Mouse (Mus musculus) neural tube, embryonic 13.5 days (tissue): Measurements from ENCODE around the gene Mark3. TPM values are rescaled to one million over a fixed set of nuclear protein-coding genes. Genes with fewer than 3 reads are reported as not detected.

ENCODE experiments used
- ATAC-seq: fragments of 200-750 bp; cut with Nextera tagmentation; 2 replicates; pipeline ENCODE4 v1.8.0; 2017; ENCODE audit warnings: low read depth, mild to moderate bottlenecking, moderate TSS enrichment, moderate library complexity
- H3K27ac ChIP-seq: fragments of 300-500 bp; sonication (generic); replicated peaks from 2 replicates; pipeline ENCODE4 v1.5.1; 2015; ENCODE audit warnings: moderate library complexity, mild to moderate bottlenecking, inconsistent platforms
- H3K27me3 ChIP-seq: fragments of 300-500 bp; sonication (generic); 2 replicates; pipeline ENCODE4 v1.6.1; 2015; ENCODE audit warnings: mild to moderate bottlenecking, inconsistent platforms
- H3K36me3 ChIP-seq: fragments of 300-500 bp; sonication (generic); 2 replicates; pipeline ENCODE4 v1.6.1; 2015; ENCODE audit warnings: mild to moderate bottlenecking, inconsistent platforms
- H3K4me1 ChIP-seq: fragments of 300-500 bp; sonication (generic); replicated peaks from 2 replicates; pipeline ENCODE4 v1.6.1; 2015; ENCODE audit warnings: inconsistent platforms
- H3K4me2 ChIP-seq: fragments of 300-500 bp; sonication (generic); 2 replicates; pipeline ENCODE4 v1.6.1; 2015; ENCODE audit warnings: inconsistent platforms, mild to moderate bottlenecking, moderate library complexity
- H3K4me3 ChIP-seq: fragments of 300-500 bp; sonication (generic); 2 replicates; pipeline ENCODE4 v1.5.1; 2015; ENCODE audit warnings: mild to moderate bottlenecking, inconsistent platforms
- H3K9ac ChIP-seq: fragments of 300-500 bp; sonication (generic); 2 replicates; pipeline ENCODE4 v1.6.1; 2015; ENCODE audit warnings: moderate library complexity, mild to moderate bottlenecking, inconsistent platforms
- H3K9me3 ChIP-seq: fragments of 300-500 bp; sonication (generic); 2 replicates; pipeline ENCODE4 v1.6.1; 2016; ENCODE audit warnings: inconsistent platforms
- WGBS: fragments of 180-500 bp; shearing (Covaris S2); methylation state at CpG from one replicate; pipeline ENCODE4 v1.1.7; 2015; 5-methylcytosine and 5-hydroxymethylcytosine counted together
- polyA plus RNA-seq: library from polyadenylated mRNA; unstranded; fragments of >200 nt; fragmentation: Nextera tagmentation; extraction: Ambion mirVana; gene quantifications from 2 replicates; pipeline ENCODE4 v1.2.1, GENCODE M21; 2015

Mark3 gene
- polyA plus RNA-seq, 1 experiment from 2014 or later, result 61.5 TPM

- H3K4me1 ChIP-seq, result no peaks in the 10 kb centered on the region
- no peak overlapping the region for H3K27ac ChIP-seq
- H3K36me3 ChIP-seq, result peaks cover 80% of the 10 kb centered on the region
- 97% methylated on average over 1 of the region's 1 CpGs for WGBS
- no peaks in the 10 kb centered on the region for H3K27me3 ChIP-seq
- H3K9me3 ChIP-seq, result no peaks in the 10 kb centered on the region
- no peak overlapping the region for H3K4me2 ChIP-seq
- H3K4me3 ChIP-seq, result no peak overlapping the region
- H3K9ac ChIP-seq, result no peak overlapping the region
- ATAC-seq, result no peak
These were observed 24.6 kb downstream of the Mark3 start for GRCm38 (mm10) chr12:111598902-111599301.

DNA sequence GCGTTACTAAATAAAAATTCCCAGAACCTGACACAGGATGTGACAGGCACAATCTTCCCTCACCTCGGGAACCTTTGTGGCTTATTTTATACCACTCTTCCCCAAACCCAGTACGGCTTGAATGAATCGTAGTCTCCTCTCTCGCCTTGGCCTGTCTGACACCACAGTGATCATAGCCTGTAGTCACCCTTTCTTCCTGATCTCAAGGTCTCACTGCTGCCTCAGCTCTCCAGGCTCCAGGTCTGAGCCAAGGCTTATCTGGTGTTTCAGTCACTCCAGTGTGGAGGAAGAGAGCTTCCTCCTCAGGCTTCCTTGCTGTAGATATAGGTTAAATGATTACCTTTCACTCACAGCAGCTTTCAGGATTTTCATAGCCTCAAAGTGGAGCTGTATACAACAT lies 25.3 kb downstream of the Mark3 start:
- no peak overlapping the region for H3K4me3 ChIP-seq
- no peaks in the 10 kb centered on the region for H3K9me3 ChIP-seq
- no peak for ATAC-seq
- 93% methylated on average over 5 of the region's 5 CpGs for WGBS
- no peak overlapping the region for H3K9ac ChIP-seq
- peaks cover 76% of the 10 kb centered on the region for H3K36me3 ChIP-seq
- H3K4me2 ChIP-seq, result no peak overlapping the region
- H3K4me1 ChIP-seq, result no peaks in the 10 kb centered on the region
- no peaks in the 10 kb centered on the region for H3K27me3 ChIP-seq
- H3K27ac ChIP-seq, result no peak overlapping the region

GRCm38 (mm10) chr12:111603871-111604270 lies 29.5 kb downstream of the Mark3 start:
- peaks cover 56% of the 10 kb centered on the region for H3K36me3 ChIP-seq

DNA sequence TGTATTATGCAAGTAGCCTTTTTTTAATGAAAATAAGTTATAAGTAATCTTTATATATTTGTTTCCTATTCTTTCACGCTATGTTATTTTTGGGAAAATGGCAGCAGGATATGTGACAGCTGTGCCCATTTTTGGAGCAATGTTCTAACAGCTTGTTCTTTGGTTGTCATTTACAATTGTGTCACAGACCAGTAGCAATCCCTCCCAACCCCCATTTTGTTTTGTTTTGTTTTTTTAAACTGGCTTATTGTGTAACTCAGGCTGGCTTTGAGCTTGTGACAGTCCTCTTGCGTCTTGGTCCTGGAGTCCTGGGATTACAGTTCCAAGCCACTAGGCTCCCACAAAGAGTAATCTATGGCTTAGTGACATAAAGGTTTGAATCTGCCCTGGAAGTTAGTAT lies 31.3 kb downstream of the Mark3 start:
- no peak overlapping the region for H3K4me3 ChIP-seq
- no peak overlapping the region for H3K4me2 ChIP-seq
- H3K27ac ChIP-seq, result no peak overlapping the region
- ATAC-seq, result no peak
- H3K4me1 ChIP-seq, result peaks cover 12% of the 10 kb centered on the region
- H3K9me3 ChIP-seq, result no peaks in the 10 kb centered on the region
- no peak overlapping the region for H3K9ac ChIP-seq
- H3K36me3 ChIP-seq, result peaks cover 49% of the 10 kb centered on the region
- 93% methylated on average over 2 of the region's 2 CpGs for WGBS
- H3K27me3 ChIP-seq, result no peaks in the 10 kb centered on the region

More at GRCm38 (mm10) chr12:111603871-111604270, 29.5 kb downstream of the Mark3 start:
- 89% methylated on average over 3 of the region's 3 CpGs for whole genome bisulfite sequencing
- H3K4me3 ChIP-seq, result no peak overlapping the region
- H3K9me3 ChIP-seq, result no peaks in the 10 kb centered on the region
- no peak overlapping the region for H3K9ac ChIP-seq
- no peaks in the 10 kb centered on the region for H3K27me3 ChIP-seq
- no peak overlapping the region for H3K27ac ChIP-seq
- no peak for ATAC-seq
- H3K4me1 ChIP-seq, result peaks cover 12% of the 10 kb centered on the region
- no peak overlapping the region for H3K4me2 ChIP-seq

DNA sequence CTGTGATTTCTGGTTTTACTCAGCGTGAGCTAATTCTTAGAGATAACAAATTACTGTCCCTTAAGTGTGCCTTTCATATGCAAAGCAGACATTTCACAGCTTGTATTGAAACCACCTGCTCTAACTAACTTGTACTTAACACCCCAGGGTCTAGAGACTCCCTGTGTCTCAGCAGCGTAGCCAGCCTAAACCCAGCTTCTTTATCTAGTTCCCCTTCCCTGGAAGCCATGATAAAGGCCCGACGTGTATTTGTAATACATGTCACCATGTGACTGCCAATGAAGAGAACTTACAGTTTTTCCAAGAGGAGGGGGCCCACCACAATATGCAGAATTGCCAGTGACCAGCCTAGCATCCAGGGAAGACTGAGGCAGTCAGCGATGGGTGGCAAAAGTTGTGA lies 33.7 kb downstream of the Mark3 start:
- H3K27me3 ChIP-seq, result no peaks in the 10 kb centered on the region
- H3K27ac ChIP-seq, result no peak overlapping the region
- H3K4me1 ChIP-seq, result peaks cover 12% of the 10 kb centered on the region
- no peak for ATAC-seq
- no peak overlapping the region for H3K9ac ChIP-seq
- H3K9me3 ChIP-seq, result no peaks in the 10 kb centered on the region
- WGBS, result 37% methylated on average over 5 of the region's 5 CpGs
- no peak overlapping the region for H3K4me2 ChIP-seq
- no peak overlapping the region for H3K4me3 ChIP-seq
- H3K36me3 ChIP-seq, result peaks cover 59% of the 10 kb centered on the region

DNA sequence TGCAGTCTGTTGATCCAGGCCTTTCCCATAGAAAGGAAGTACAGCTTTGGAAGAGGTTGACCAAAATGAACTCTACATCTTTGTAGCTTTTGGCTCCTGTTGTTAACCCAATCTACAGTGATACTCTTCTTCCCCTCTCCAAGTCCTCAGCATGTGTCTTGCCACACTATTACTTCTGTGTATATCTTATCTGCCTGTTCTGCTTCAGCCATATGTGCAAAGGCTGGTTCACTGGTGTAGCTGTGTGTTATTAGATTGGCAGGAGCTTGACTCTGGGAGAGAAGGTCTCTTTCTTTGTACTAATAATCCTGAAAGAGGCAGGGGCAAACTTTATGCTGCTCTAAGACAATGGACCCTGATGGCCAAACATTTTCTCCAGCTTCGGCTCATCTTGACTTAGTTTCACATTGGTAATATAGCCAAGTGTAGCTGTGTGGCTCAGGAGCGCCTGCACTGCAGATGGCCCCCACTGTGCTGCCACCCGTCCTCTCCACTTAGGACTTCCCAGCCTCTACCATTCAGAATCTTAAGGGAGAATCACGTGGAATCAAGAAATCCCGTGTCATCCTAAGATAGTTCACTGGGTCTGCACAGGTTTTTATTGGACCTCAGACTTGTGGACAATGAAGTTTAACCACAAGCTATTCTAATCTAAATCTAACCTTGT lies 40.3 kb downstream of the Mark3 start:
- no peaks in the 10 kb centered on the region for H3K9me3 ChIP-seq
- H3K36me3 ChIP-seq, result peaks cover 53% of the 10 kb centered on the region
- H3K9ac ChIP-seq, result no peak overlapping the region
- H3K4me1 ChIP-seq, result no peaks in the 10 kb centered on the region
- no peak overlapping the region for H3K4me2 ChIP-seq
- ATAC-seq, result no peak
- H3K27me3 ChIP-seq, result no peaks in the 10 kb centered on the region
- H3K27ac ChIP-seq, result no peak overlapping the region
- H3K4me3 ChIP-seq, result no peak overlapping the region
- WGBS, result 89% methylated on average over 5 of the region's 5 CpGs

DNA sequence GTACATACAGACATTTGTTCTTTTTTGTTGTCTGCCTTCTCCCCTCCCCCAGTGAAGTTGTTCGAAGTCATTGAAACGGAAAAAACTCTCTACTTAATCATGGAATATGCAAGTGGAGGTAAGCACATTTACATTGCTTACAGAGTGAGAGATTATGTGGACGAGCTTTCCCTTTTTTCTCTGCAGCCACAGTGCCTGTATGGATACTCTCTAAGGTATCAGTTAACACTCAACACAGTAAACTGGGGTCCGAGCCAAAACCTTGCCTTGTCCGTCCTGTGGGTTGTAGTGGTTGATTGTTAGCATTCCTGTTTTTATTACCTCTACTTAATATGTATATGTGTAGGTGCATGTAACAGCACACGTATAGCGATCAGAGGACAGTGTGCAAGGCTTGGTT lies 43.9 kb downstream of the Mark3 start:
- Histone ChIP-seq H3K4me1 (no peaks in the 10 kb centered on the region), H3K4me3 (no peak overlapping the region), H3K9ac (no peak overlapping the region), H3K27ac (no peak overlapping the region), H3K36me3 (peaks cover 49% of the 10 kb centered on the region), H3K27me3 (no peaks in the 10 kb centered on the region), H3K9me3 (no peaks in the 10 kb centered on the region), H3K4me2 (no peak overlapping the region)
- WGBS, result 91% methylated on average over 7 of the region's 7 CpGs
- no peak for ATAC-seq

DNA sequence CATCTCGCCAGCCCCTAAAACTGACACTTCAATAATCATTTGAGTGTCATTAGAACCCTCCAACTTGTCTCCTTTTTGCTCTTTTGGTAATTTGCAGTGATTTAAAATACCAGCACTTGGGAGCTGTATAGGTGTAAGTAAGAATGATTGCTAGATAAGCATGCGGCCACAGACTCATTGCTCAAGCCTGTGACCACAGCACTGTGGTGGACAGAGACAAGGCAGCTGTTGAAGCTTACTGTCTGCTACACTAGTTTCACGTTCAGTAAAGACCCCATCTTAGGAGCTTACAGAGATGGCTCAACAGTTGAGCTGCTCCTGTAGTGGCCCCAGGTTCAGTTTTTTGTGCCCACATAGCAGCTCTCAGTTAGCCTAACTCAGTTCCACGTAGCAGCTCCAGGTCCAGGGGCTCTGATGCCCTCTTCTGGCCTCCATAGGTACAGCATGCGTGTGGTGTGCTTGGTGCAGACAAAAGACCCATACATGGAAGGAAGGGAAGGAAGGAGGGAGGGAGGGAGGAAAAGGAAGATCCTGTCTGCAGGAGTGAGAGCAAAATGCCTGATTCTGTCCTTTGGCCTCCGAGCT lies 73.8 kb downstream of the Mark3 start:
- Histone ChIP-seq H3K9ac (no peak overlapping the region), H3K27me3 (no peaks in the 10 kb centered on the region), H3K36me3 (peaks cover 95% of the 10 kb centered on the region), H3K27ac (no peak overlapping the region; the same call in 1 of the 2 replicates), H3K4me3 (no peak overlapping the region), H3K4me1 (no peaks in the 10 kb centered on the region), H3K4me2 (no peak overlapping the region), H3K9me3 (no peaks in the 10 kb centered on the region)
- 56% methylated on average over 6 of the region's 6 CpGs for WGBS
- peak; percentile 76; the same call in 1 of the 2 replicates for ATAC-seq

DNA sequence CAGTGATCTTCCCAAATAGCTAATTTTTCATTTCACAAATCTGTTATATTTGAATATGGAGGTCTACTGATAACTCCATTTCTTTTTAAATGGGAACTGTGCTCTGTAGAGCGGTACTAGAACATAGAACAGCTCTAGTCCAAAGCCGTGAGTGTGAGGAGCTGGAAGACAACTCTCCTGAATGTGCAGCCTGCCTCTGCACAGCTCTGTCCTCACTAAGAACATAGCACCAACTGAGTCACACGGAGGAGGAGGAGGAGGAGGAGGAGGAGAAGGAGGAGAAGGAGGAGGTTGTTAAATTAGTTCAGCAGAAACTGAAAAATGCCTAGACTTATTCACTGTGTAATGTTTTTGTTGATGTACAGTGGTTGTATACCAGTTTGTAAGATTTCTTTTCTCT lies 78.6 kb downstream of the Mark3 start:
- ATAC-seq, result no peak
- H3K27me3 ChIP-seq, result no peaks in the 10 kb centered on the region
- H3K9ac ChIP-seq, result no peak overlapping the region
- no peaks in the 10 kb centered on the region for H3K9me3 ChIP-seq
- H3K36me3 ChIP-seq, result peaks cover 88% of the 10 kb centered on the region
- 86% methylated on average over 3 of the region's 3 CpGs for WGBS
- H3K4me2 ChIP-seq, result no peak overlapping the region
- no peaks in the 10 kb centered on the region; the same call in 1 of the 2 replicates for H3K4me1 ChIP-seq
- no peak overlapping the region for H3K4me3 ChIP-seq
- H3K27ac ChIP-seq, result no peak overlapping the region

DNA sequence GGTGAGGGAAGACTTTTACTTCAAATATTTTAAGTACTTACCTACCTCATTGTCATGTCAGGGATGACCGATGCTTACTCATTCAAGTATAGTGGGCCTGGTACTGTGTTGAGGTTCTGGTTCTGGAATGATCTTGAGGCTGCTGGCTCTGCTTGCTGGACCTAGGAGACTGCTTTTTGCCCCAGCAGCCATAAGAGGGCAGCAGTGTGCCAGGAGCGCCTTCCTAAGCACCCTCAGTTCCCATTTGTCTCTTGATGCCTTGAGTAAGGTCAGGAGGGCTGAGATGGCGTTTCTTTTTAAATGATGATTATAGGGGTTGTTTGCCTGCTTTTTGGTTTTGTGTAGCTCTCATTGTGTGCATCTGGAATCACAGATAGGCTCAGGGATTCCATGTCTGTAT lies 79.1 kb downstream of the Mark3 start:
- ATAC-seq, result no peak
- no peak overlapping the region for H3K9ac ChIP-seq

DNA sequence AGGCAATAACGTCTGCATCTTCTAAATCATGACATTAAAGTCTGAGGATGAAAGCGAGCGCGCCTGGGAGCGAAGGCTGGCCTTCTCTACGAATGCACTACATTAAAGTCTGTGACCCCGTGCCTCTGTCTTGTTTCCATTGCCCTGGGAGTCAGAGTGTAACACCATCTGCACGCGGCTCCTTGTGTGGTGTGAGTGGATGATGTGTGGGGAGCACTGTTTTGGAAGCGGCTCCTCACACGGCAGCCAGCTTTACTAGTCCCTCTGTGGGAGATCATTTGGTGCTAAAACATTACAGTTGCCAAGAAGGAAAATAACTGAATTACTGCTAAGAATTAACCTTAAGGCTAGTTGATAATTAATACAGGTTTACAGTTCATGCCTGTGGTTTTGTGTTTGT lies 81.4 kb downstream of the Mark3 start:
- no peak overlapping the region for H3K4me2 ChIP-seq
- ATAC-seq, result no peak
- peaks cover 81% of the 10 kb centered on the region for H3K36me3 ChIP-seq
- H3K27ac ChIP-seq, result no peak overlapping the region
- 88% methylated on average over 11 of the region's 11 CpGs for WGBS
- no peak overlapping the region for H3K9ac ChIP-seq
- no peaks in the 10 kb centered on the region for H3K27me3 ChIP-seq
- no peak overlapping the region for H3K4me3 ChIP-seq
- no peaks in the 10 kb centered on the region for H3K9me3 ChIP-seq
- H3K4me1 ChIP-seq, result no peaks in the 10 kb centered on the region; the same call in 1 of the 2 replicates

More for the DNA sequence above, 79.1 kb downstream of the Mark3 start:
- Histone ChIP-seq H3K27ac (no peak overlapping the region), H3K36me3 (peaks cover 85% of the 10 kb centered on the region), H3K4me3 (no peak overlapping the region), H3K4me2 (no peak overlapping the region), H3K27me3 (no peaks in the 10 kb centered on the region), H3K4me1 (no peaks in the 10 kb centered on the region; the same call in 1 of the 2 replicates), H3K9me3 (no peaks in the 10 kb centered on the region)
- WGBS, result 39% methylated on average over 3 of the region's 3 CpGs

DNA sequence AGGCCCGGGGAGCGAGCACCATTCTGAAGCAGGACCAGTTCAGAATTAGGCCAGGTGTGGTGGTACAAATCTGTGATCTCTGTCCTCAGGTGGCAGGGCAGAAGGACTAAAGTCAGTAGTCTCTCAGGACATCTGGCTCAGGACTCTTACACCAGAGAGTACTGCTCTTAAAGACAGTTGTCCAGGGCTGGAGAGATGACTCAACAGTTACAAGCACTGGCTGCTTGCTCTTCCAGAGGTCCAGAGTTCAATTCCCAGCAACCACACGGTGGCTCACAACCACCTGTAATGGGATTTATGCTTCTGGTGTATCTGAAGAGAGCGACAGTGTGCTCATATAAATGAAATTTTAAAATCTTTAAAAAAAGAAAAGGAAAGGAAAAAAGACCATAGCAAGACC lies 85.0 kb downstream of the Mark3 start:
- H3K27me3 ChIP-seq, result no peaks in the 10 kb centered on the region
- no peak overlapping the region for H3K9ac ChIP-seq
- WGBS, result 99% methylated on average over 4 of the region's 4 CpGs
- peaks cover 79% of the 10 kb centered on the region for H3K36me3 ChIP-seq
- H3K4me2 ChIP-seq, result no peak overlapping the region
- no peak overlapping the region for H3K27ac ChIP-seq
- no peak for ATAC-seq
- no peak overlapping the region for H3K4me3 ChIP-seq
- peaks cover 7% of the 10 kb centered on the region; the same call in 1 of the 2 replicates for H3K4me1 ChIP-seq
- no peaks in the 10 kb centered on the region for H3K9me3 ChIP-seq

GRCm38 (mm10) chr12:111660628-111661027 lies 86.3 kb downstream of the Mark3 start:
- Histone ChIP-seq H3K9me3 (no peaks in the 10 kb centered on the region), H3K36me3 (peaks cover 73% of the 10 kb centered on the region), H3K4me2 (no peak overlapping the region), H3K4me1 (peaks cover 8% of the 10 kb centered on the region; the same call in 1 of the 2 replicates), H3K9ac (no peak overlapping the region), H3K4me3 (no peak overlapping the region), H3K27me3 (no peaks in the 10 kb centered on the region), H3K27ac (no peak overlapping the region)
- no peak for ATAC-seq
- WGBS, result 89% methylated on average over 1 of the region's 1 CpGs
